Mouse (Mus musculus) layer of hippocampus, adult 18-20 months (tissue): ENCODE measurements at regions not wholly inside any gene's neighbourhood (a gene's known extent, or its start where the extent isn't known, plus 50 kb on each side); places are given as distances from the start of the nearest gene placed in this dataset.
A peak's percentile ranks its signal among the peaks of the same experiment; 100 is the strongest.

Experiments
- DNase-seq, 2 experiments: peaks; one replicate each; pipeline ENCODE4 v3.0.0; 2022; ENCODE audit warnings: low spot score in 2 of 2

- DNase-seq, result no peak
Observed at GRCm38 (mm10) chr14:48330965-48331622, 114.8 kb upstream of the Tmem260 start.

- DNase-seq, result no peak
Observed at GRCm38 (mm10) chr14:48331623-48332000, 114.3 kb upstream of the Tmem260 start.

- DNase-seq, result no peak
Observed at GRCm38 (mm10) chr14:48332193-48332592, 113.7 kb upstream of the Tmem260 start.

- DNase-seq, result no peak
Observed at GRCm38 (mm10) chr14:48332660-48333059, 113.3 kb upstream of the Tmem260 start.

- no peak for DNase-seq
Observed at GRCm38 (mm10) chr14:48334106-48334809, 111.7 kb upstream of the Tmem260 start.

- no peak for DNase-seq
Observed at GRCm38 (mm10) chr14:48339434-48339833, 106.5 kb upstream of the Tmem260 start.

- DNase-seq, result no peak
Observed at GRCm38 (mm10) chr14:48342944-48343343, 103.0 kb upstream of the Tmem260 start.

GRCm38 (mm10) chr14:48345956-48346355 lies 100.0 kb upstream of the Tmem260 start:
- DNase-seq, result no peak

GRCm38 (mm10) chr14:48349392-48350044 lies 96.4 kb upstream of the Tmem260 start:
- no peak for DNase-seq

GRCm38 (mm10) chr14:48351652-48352051 lies 94.3 kb upstream of the Tmem260 start:
- DNase-seq, result no peak

DNA sequence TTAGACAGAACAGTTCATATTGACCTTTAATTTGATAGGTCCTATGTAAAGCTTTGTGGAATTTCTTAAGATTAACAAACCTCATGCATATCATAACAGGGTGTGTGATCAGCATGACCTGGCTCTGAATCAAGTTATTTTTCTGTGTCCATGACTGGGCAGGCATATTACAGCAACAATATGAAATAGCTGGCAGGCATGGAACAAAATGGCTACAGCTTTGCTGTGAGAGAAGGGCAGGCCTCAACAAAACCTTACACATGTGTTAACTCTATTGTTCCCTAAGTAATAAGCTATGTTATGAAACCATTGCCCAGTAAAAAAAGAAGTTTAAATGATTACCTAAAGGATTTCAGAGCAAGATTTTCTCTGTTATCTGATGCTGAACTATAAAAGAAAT lies 93.1 kb upstream of the Tmem260 start:
- no peak for DNase-seq

DNA sequence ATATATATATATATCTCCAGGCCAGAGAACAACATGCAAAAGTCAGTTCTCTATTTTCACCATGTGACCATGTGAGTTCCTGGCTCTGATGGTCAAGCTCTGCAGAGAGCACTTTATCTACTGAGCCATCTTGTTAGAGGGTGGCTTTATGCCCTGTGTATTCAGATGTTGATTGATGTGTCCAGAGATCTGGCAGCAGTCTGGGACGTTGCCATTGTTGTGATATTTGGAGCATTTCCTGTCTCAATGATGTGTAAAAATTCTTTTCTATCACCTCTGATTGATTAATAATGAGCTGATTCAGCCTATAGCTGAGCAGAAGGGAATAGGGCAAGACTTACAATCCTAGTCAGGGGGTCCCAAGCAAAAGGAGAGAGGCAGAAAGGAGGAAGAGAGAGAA lies 91.7 kb upstream of the Tmem260 start:
- DNase-seq, result no peak

DNA sequence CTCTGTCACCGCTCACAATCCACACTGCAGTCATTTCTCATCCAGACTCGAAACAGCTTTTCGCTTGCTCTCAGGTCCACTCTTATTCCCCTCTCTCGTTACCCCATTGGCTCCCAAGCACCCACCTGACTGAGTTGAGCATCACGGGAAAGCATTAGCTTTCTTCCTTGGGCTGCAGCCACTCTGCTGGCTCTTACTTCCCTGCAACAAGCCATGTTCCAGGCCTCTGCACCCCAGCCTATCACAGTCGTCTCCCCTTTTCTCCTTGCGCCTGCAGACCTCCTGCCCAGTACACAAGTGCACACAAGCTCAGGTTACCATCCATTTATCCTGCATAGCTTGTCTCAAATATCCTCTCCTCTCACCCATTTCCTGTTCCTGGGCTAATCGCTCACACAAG lies 88.5 kb upstream of the Tmem260 start:
- no peak for DNase-seq

DNA sequence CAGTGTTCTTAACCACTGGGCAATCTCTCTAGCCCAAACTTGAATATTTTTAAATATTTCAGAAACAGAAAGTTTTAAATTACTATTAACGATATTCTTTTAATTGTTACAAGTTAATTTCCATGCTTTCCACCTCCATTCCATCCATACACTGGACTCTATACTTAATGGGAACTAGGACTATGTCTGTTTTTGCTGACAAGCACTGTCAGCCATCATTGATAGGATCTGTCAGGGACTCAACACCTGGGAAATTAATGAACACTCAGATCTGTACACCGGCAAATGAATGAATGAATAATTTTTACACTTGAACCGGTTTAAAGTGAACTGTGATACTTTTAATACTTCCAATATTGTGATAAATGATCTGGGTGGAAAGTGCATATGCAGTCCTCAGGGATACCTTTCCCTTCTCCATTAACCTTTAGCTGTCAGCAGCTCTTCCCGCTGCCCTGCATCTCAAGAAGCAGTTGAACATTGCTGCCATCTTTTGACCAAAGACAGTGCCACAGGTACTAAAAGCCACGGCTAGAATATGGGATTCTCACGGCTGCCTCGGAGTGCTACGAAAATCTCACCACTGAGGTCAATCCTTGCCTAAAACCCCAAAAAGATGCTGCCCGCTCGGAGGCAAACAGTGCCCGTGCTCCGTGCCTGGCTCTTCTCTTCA lies 87.3 kb upstream of the Tmem260 start:
- peak in 1 of 2 experiments; percentile 69 for DNase-seq

GRCm38 (mm10) chr14:48361820-48362219 lies 84.1 kb upstream of the Tmem260 start:
- DNase-seq, result no peak

- DNase-seq, result peak; percentile 69 to 94
Observed at GRCm38 (mm10) chr14:48367006-48367405, 78.9 kb upstream of the Tmem260 start.

DNA sequence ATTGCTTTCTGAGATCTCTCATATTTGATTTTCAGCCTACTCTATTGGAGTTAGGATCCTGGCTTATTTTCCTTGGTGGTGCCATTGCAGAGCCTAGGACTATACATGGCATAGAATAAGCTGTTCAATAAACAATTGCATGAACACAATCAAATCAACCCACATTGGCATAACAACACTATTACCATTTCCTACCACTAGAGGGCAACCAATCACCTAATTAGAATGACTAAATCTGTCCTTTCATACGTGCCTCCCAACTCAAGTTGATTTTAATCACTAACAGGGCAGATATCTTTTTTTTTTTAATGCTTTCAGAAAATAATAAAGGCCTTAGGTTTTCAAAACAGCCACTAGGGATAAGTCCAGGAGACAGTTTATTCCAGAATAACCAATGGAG lies 75.6 kb upstream of the Tmem260 start:
- peak in 1 of 2 experiments; percentile 86 for DNase-seq

- DNase-seq, result peak; percentile 43 to 70
Observed at GRCm38 (mm10) chr14:48371766-48372165, 74.2 kb upstream of the Tmem260 start.

DNA sequence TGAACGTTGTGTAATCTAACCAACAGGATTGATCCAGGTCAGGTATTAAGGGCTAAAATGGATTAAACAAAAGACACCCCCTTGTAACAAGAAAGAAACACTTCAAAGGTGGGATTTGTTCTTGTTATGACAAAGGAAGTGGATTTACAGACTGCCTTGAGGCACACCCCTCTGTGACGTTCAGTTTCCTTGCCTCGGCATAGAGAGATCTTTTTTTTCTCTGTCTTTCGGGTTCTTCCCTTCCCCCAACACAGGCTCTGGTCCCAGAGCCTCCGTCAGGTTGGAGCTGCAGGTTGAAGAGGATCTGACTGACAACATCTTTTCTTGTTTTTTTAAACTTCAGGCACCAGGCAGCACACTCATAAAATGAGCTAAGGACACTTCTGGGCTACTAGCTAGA lies 69.8 kb upstream of the Tmem260 start:
- DNase-seq, result no peak
